Mouse (Mus musculus): Measurements from ENCODE around the gene Rps18. TPM values are rescaled to one million over a fixed set of nuclear protein-coding genes. Genes with fewer than 3 reads are reported as not detected.
"Not testable (repeated sequence)": the region's sequence is repeated elsewhere in the genome, so short reads cannot be mapped to it uniquely, and the experiment has no call there.

Rps18 gene
- polyA plus RNA-seq, 1 experiment, result 212 TPM

- Histone ChIP-seq H3K27me3 (ENCODE audit: control insufficient read depth, insufficient read depth, low read length) (no peaks in the 10 kb centered on the region), H3K4me1 (ENCODE audit: control insufficient read depth, insufficient read depth, low read length) (peaks cover 9% of the 10 kb centered on the region), H3K27ac (ENCODE audit: control insufficient read depth, insufficient read depth, low read depth, low read length) (no peak overlapping the region), H3K36me3 (ENCODE audit: control insufficient read depth, insufficient read depth, low read length) (no peaks in the 10 kb centered on the region), H3K4me3 (ENCODE audit: control insufficient read depth, low read depth, low read length) (no peak overlapping the region)
- TF ChIP-seq POLR2A (IDR thresholded peaks at IDR 0.05; ENCODE audit: control insufficient read depth, low read depth, low read length) (no peak), CTCF (IDR thresholded peaks at IDR 0.05; ENCODE audit: control insufficient read depth, insufficient read depth, insufficient replicate concordance, low read depth, low read length) (no peak)
These were observed 39.9 kb upstream of the Rps18 start for GRCm38 (mm10) chr17:33995651-33996050.

- Histone ChIP-seq H3K36me3 (ENCODE audit: control insufficient read depth, insufficient read depth, low read length) (no peaks in the 10 kb centered on the region), H3K4me1 (ENCODE audit: control insufficient read depth, insufficient read depth, low read length) (peaks cover 5% of the 10 kb centered on the region), H3K4me3 (ENCODE audit: control insufficient read depth, low read depth, low read length) (no peak overlapping the region), H3K27me3 (ENCODE audit: control insufficient read depth, insufficient read depth, low read length) (no peaks in the 10 kb centered on the region), H3K27ac (ENCODE audit: control insufficient read depth, insufficient read depth, low read depth, low read length) (no peak overlapping the region)
- no peak for TF ChIP-seq POLR2A (IDR thresholded peaks at IDR 0.05; ENCODE audit: control insufficient read depth, low read depth, low read length)
- TF ChIP-seq CTCF (IDR thresholded peaks at IDR 0.05; ENCODE audit: control insufficient read depth, insufficient read depth, insufficient replicate concordance, low read depth, low read length), result no peak
These were observed 39.2 kb upstream of the Rps18 start for GRCm38 (mm10) chr17:33994959-33995358.

GRCm38 (mm10) chr17:33991788-33992664, 36.2 kb upstream of the Rps18 start:
- Histone ChIP-seq H3K27ac (ENCODE audit: control insufficient read depth, insufficient read depth, low read depth, low read length) (no peak overlapping the region), H3K4me3 (ENCODE audit: control insufficient read depth, low read depth, low read length) (no peak overlapping the region), H3K27me3 (ENCODE audit: control insufficient read depth, insufficient read depth, low read length) (no peaks in the 10 kb centered on the region), H3K36me3 (ENCODE audit: control insufficient read depth, insufficient read depth, low read length) (no peaks in the 10 kb centered on the region), H3K4me1 (ENCODE audit: control insufficient read depth, insufficient read depth, low read length) (no peaks in the 10 kb centered on the region)
- TF ChIP-seq POLR2A (IDR thresholded peaks at IDR 0.05; ENCODE audit: control insufficient read depth, low read depth, low read length), result no peak
- peak; percentile 51; the same call in 1 of the 2 replicates for TF ChIP-seq CTCF (IDR thresholded peaks at IDR 0.05; ENCODE audit: control insufficient read depth, insufficient read depth, insufficient replicate concordance, low read depth, low read length)

- not testable (repeated sequence) for H3K4me3 ChIP-seq (ENCODE audit: control insufficient read depth, low read depth, low read length); H3K27me3 ChIP-seq (ENCODE audit: control insufficient read depth, insufficient read depth, low read length); H3K36me3 ChIP-seq (ENCODE audit: control insufficient read depth, insufficient read depth, low read length); H3K4me1 ChIP-seq (ENCODE audit: control insufficient read depth, insufficient read depth, low read length); H3K27ac ChIP-seq (ENCODE audit: control insufficient read depth, insufficient read depth, low read depth, low read length)
- TF ChIP-seq CTCF (IDR thresholded peaks at IDR 0.05; ENCODE audit: control insufficient read depth, insufficient read depth, insufficient replicate concordance, low read depth, low read length), result peak; percentile 68; the same call in 1 of the 2 replicates
These were observed 26.3 kb upstream of the Rps18 start for GRCm38 (mm10) chr17:33982136-33982535.

- TF ChIP-seq CTCF (IDR thresholded peaks at IDR 0.05; ENCODE audit: control insufficient read depth, insufficient read depth, insufficient replicate concordance, low read depth, low read length), result peak; percentile 33; the same call in 1 of the 2 replicates
- H3K27ac ChIP-seq (ENCODE audit: control insufficient read depth, insufficient read depth, low read depth, low read length), result peak overlapping the region; percentile 61
- not testable (repeated sequence) for H3K27me3 ChIP-seq (ENCODE audit: control insufficient read depth, insufficient read depth, low read length); H3K4me1 ChIP-seq (ENCODE audit: control insufficient read depth, insufficient read depth, low read length); H3K36me3 ChIP-seq (ENCODE audit: control insufficient read depth, insufficient read depth, low read length)
- H3K4me3 ChIP-seq (ENCODE audit: control insufficient read depth, low read depth, low read length), result peak overlapping the region; percentile 71
These were observed 25.6 kb upstream of the Rps18 start for GRCm38 (mm10) chr17:33981192-33981909.

GRCm38 (mm10) chr17:33980181-33981035, 24.6 kb upstream of the Rps18 start:
- Histone ChIP-seq H3K27ac (ENCODE audit: control insufficient read depth, insufficient read depth, low read depth, low read length) (no peak overlapping the region), H3K36me3 (ENCODE audit: control insufficient read depth, insufficient read depth, low read length) (no peaks in the 10 kb centered on the region), H3K4me1 (ENCODE audit: control insufficient read depth, insufficient read depth, low read length) (peaks cover 5% of the 10 kb centered on the region), H3K27me3 (ENCODE audit: control insufficient read depth, insufficient read depth, low read length) (no peaks in the 10 kb centered on the region), H3K4me3 (ENCODE audit: control insufficient read depth, low read depth, low read length) (no peak overlapping the region)
- TF ChIP-seq CTCF (IDR thresholded peaks at IDR 0.05; ENCODE audit: control insufficient read depth, insufficient read depth, insufficient replicate concordance, low read depth, low read length) (no peak), POLR2A (IDR thresholded peaks at IDR 0.05; ENCODE audit: control insufficient read depth, low read depth, low read length) (no peak)

Data from testis, adult 2 months (tissue).